Mouse (Mus musculus) testis, postnatal 14 days (tissue): ENCODE results near the gene Tpo.
A peak's percentile ranks its signal among the peaks of the same experiment; 100 is the strongest.

Experiments
- DNase-seq: peaks from one replicate; pipeline ENCODE4 v3.0.0; 2021; ENCODE audit warnings: low spot score

The Tpo gene

GRCm38 (mm10) chr12:30077056-30077455, 55.4 kb downstream of the Tpo start:
- DNase-seq, result no peak

- no peak for DNase-seq
These were observed 56.1 kb downstream of the Tpo start for GRCm38 (mm10) chr12:30076316-30076715.

GRCm38 (mm10) chr12:30069321-30069720, 63.1 kb downstream of the Tpo start:
- peak; percentile 21 for DNase-seq

- DNase-seq, result no peak
These were observed 64.6 kb downstream of the Tpo start for GRCm38 (mm10) chr12:30067806-30068205.

GRCm38 (mm10) chr12:30062118-30062505, 70.3 kb downstream of the Tpo start:
- no peak for DNase-seq

GRCm38 (mm10) chr12:30061503-30062117, 70.8 kb downstream of the Tpo start:
- no peak for DNase-seq

- no peak for DNase-seq
These were observed 74.4 kb downstream of the Tpo start for GRCm38 (mm10) chr12:30058044-30058443.

GRCm38 (mm10) chr12:30054761-30055540, 77.5 kb downstream of the Tpo start:
- DNase-seq, result no peak

- no peak for DNase-seq
These were observed 82.2 kb downstream of the Tpo start for GRCm38 (mm10) chr12:30050235-30050634.

GRCm38 (mm10) chr12:30049818-30050217, 82.6 kb downstream of the Tpo start:
- DNase-seq, result no peak

- no peak for DNase-seq
These were observed 83.6 kb downstream of the Tpo start for GRCm38 (mm10) chr12:30048848-30049247.

- no peak for DNase-seq
These were observed 92.3 kb downstream of the Tpo start for GRCm38 (mm10) chr12:30040150-30040549.

- no peak for DNase-seq
These were observed 92.9 kb downstream of the Tpo start for GRCm38 (mm10) chr12:30039565-30039964.

GRCm38 (mm10) chr12:30036569-30037055, 95.8 kb downstream of the Tpo start:
- no peak for DNase-seq

GRCm38 (mm10) chr12:30035841-30036568, 96.4 kb downstream of the Tpo start:
- DNase-seq, result no peak

GRCm38 (mm10) chr12:30035406-30035805, 97.0 kb downstream of the Tpo start:
- no peak for DNase-seq

GRCm38 (mm10) chr12:30034681-30035080, 97.7 kb downstream of the Tpo start:
- DNase-seq, result no peak

- DNase-seq, result no peak
These were observed 101.9 kb downstream of the Tpo start for GRCm38 (mm10) chr12:30030571-30030970.

GRCm38 (mm10) chr12:30029111-30029510, 103.3 kb downstream of the Tpo start:
- no peak for DNase-seq

GRCm38 (mm10) chr12:30027721-30028340, 104.6 kb downstream of the Tpo start:
- no peak for DNase-seq

- no peak for DNase-seq
These were observed 108.1 kb downstream of the Tpo start for GRCm38 (mm10) chr12:30024264-30024825.

GRCm38 (mm10) chr12:30023491-30023890, 108.9 kb downstream of the Tpo start:
- no peak for DNase-seq
